Mouse (Mus musculus) cerebellum, adult 11-12 months (tissue): ENCODE data around the gene AC124502.3.
"Not testable (repeated sequence)": the region's sequence is repeated elsewhere in the genome, so short reads cannot be mapped to it uniquely, and the experiment has no call there.

Experiments used
- DNase-seq: peaks from one replicate; pipeline ENCODE4 v3.0.0; 2022

AC124502.3 gene

GRCm38 (mm10) chr19:5038709-5039156 is at the start of gene AC124502.3, which contains the start of gene B4gat1:
TSS of gene AC124502.3 (plus strand) at chr19:5038891.
TSS of gene B4gat1 (plus strand) at chr19:5038826.
- DNase-seq: peak; percentile 94

GRCm38 (mm10) chr19:4989013-4989412 is 49.7 kb upstream of the AC124502.3 start:
- no peak for DNase-seq

DNA sequence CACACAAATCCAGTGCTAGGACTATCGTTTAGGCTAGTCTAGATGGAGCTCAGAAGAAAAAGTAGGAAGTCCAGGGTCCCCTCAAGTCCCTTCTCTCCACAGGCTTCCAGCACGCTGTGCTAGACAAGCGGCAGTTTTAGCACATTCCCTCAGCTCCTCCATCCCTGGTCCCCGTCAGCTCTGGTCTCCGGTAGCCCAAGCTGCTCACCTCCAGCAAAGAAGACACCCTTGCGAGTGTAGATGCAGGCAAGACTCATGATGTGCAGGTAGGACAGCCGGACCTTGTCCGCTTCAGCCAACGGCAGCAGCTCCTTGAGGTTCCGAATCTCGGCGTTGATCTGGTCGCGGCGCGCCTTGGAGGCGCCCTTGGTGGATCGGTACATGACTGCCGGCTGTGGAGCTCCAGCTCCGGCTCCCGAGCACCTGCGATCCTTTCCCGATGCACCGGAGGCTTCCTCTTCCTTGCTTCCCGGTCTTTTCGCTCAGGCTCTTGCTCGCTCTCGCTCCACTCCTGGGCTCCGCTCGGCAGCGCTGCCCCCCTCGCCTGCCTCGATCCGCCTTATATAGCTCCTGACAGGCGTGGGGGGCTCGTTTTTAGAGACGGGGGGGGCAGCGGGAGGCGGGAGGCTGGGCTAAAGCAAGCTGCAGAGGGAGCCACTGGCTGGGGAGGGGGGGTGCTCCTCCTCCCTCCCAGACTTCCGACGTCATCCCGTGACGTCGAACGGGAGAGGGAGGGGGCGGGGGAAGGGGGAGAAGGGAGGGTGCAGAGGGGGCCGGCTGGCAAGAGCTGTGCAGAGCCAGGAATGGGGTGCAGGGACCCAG is 49.0 kb upstream of the AC124502.3 start:
- peak; percentile 81 for DNase-seq

DNA sequence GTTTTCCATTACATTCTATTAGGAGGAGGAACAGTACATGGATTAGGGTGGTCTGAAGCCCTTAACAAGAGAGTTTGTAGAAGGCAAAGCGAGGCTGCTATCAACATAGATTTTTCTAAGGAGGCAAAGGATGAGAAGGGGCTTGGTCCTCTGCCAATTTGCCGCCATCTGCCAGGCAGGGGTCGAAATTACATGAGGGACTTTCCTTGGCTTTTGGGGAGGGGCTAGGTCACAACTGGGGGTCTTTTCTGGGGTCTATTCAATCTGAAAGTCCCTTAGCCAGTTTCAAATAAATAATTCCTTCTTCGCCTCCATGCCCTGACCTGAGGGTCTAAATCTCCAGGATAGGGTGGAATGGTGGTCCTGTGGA is 48.5 kb upstream of the AC124502.3 start, which contains the start of gene Npas4:
TSS of gene Npas4 (minus strand) at position 61 of the 370 bp plus-strand sequence.
- no peak for DNase-seq

- peak; percentile 60 for DNase-seq
These were observed 48.0 kb upstream of the AC124502.3 start for GRCm38 (mm10) chr19:4990716-4991115.

GRCm38 (mm10) chr19:4992371-4992770 is 46.3 kb upstream of the AC124502.3 start:
- DNase-seq: no peak

- peak; percentile 90 for DNase-seq
These were observed 45.8 kb upstream of the AC124502.3 start for GRCm38 (mm10) chr19:4992904-4993303.

DNA sequence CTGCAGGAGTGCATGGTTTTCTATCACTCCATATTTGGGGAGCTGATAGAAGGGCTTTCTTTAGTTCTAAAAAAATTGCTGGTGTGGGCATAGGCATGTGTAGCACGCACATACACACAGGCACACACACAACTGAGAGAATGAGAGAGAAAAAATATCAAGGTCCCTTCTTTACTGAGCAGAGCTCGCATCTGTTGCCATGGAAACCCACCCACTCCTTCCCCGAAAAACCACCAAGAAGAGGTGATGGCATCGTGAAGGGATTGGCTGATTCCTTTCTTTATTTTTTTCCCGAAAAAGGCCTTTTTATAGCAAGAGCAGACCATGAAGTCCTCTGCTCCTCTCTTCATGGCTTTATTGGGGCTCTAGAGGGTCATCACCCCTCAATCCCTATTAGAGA is 44.6 kb upstream of the AC124502.3 start:
- DNase-seq: no peak

- peak; percentile 18 for DNase-seq
These were observed 39.1 kb upstream of the AC124502.3 start for GRCm38 (mm10) chr19:4999445-5000140.

DNA sequence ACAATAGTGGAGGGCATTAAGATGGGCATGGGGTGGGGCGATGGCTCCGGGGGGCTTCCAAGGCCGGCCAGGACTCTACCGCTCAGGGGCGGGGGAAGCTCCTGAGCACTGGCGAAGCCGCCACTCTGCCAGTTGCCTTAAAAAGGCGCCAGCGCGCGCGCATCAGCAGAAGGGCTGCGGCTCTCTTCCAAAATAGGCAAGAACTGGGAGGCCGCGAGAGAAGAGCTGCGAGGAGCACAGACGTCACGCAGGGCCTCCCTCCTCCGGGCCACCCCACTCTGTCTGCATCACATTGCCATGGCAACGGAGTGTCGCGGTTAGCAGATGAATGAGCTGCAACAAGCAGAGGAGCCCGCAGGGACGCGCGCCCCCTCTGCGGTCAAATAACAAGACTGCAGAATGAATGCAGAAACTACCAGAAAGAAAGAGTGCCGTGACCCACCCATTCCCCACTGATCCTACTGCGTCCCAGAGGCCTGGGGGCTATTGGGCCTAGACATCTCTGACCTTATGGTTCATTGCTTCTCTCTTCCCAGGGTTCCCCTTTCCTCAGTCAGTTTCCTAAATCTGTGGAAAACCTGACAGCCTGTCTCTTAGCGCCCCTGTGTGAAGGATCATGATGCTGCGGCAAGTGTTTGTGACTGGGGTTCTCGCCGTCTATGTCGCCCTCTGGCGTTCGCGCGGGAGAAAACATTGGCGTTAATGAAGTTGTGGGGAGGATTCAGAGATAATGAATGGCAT is 36.9 kb upstream of the AC124502.3 start:
- DNase-seq: peak; percentile 88

GRCm38 (mm10) chr19:5003644-5004043 is 35.0 kb upstream of the AC124502.3 start:
- not testable (repeated sequence) for DNase-seq

DNA sequence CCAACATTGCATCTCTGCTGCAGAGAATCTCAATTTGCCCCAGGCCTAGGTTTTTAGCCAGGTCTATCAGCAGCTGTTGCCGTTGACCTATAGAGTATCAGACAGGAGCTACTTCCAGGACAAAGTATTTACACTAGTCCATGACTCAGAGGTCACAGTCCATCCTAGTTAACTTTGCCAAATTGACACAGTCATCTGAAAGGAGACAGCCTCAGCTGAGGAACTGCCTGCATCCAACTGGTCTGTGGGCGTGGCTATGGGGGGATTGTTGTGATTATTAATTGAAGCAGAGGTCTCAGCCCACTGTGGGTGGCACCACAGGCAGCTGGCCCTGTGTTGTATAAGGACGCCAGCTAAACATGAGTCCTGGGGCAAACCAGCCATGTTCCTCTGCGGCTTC is 33.8 kb upstream of the AC124502.3 start:
- DNase-seq: no peak

GRCm38 (mm10) chr19:5013138-5013537 is 25.6 kb upstream of the AC124502.3 start:
- no peak for DNase-seq

DNA sequence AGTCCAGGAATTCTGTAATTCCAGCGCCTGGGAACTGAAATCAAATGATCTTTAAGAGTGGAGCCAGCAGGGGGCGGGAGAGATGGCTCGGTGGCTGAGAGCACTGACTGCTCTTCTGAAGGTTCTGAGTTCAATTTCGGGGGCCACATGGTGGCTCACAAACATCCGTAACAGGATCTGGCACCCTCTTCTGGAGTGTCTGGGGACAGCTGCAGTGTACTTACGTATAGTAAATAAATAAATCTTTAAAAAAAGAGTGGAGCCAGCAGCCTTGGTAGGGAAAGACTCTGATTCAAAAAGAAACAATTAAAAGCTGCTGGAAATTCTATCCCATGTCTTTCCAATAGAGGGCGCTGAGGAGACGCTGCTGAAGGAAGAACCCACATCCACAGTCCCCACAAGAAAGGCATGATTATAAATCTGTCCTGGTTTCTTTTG is 23.7 kb upstream of the AC124502.3 start:
- peak; percentile 59 for DNase-seq

GRCm38 (mm10) chr19:5016221-5016742 is 22.4 kb upstream of the AC124502.3 start:
- no peak for DNase-seq

- DNase-seq: peak; percentile 66
These were observed 21.9 kb upstream of the AC124502.3 start for GRCm38 (mm10) chr19:5016782-5017181.

- DNase-seq: no peak
These were observed 21.1 kb upstream of the AC124502.3 start for GRCm38 (mm10) chr19:5017611-5018010.

- DNase-seq: no peak
These were observed 20.5 kb upstream of the AC124502.3 start for GRCm38 (mm10) chr19:5018191-5018590.

DNA sequence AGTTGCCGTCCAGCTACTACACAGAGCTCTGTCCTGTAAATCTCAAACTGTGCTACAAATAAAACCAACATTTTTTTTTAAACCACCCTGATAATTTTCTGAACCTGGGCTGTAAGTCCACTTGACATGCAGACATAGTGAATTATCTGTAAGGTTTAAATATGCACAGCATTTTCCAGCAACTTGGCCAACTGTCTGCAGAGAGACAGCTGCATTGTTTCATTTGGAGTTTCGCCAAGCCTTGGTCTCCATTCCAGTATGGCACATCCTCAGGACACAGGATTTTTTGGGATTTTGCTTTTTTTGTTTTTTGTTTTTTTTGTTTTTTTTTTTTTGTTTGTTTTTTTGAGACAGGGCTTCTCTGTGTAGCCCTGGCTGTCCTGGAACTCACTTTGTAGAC is 17.3 kb upstream of the AC124502.3 start:
- no peak for DNase-seq

DNA sequence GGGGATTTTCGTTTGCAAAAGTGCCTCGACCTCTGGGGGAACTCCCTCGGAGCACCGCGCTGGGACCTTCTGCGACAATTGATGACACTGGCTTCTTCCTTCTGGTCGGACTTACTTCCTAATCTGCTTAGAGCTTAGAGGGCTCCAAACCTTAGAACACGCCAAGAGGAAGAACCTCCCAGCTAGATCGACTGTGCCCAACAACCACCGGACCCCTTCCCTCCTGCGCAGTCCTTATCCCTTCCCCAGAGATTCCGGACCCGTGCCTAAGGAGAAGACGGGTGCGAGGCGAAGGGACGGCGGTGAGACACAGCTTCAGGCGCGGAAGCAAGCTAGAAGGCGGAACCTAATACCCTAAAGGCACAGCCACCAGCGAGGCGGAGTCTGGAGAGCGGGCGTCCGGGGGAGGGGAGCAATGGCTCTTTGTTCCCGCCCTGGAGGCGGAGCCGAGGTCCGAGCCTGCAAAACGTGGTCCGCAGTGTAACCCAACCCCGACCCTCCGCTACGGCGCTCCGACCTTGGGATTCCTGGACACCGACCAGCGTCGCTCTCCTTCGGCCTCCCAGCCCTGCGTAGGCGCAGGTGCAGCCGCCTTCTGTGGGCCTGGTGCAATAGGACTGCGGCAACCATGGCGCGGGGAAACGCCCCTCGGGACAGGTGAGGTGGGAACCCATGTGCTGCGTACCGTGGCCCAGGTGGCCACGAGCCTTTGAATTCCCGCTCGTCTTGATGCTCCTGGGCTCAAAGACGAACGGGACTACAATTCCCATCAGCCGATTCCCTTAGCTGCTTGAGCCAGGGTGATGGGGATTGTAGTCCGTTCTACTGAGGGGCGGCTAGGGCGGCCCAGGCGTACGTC is 14.8 kb upstream of the AC124502.3 start, which contains the start of gene Slc29a2:
TSS of gene Slc29a2 (plus strand) at position 240 of the 859 bp plus-strand sequence.
- peak; percentile 92 for DNase-seq

- DNase-seq: peak; percentile 44
These were observed 12.6 kb upstream of the AC124502.3 start for GRCm38 (mm10) chr19:5026111-5026510.

DNA sequence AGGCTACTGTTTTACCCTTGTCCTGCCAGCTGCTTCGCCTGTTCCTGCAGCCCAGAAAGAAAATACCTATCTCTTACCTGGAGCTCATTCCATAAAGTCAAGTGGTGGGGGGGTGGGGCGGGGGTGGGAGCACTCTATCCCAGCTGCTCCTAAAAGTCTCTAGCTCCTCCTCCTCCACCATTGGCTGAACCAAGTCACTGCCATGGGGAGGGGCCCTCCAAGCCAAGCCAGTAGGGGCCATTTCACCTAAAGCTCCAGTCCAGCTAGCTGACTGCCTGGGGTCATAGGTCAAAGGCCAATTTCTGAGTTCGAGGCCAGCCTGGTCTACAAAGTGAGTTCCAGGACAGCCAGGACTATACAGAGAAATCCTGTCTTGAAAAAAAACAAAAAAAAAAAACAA is 6.0 kb upstream of the AC124502.3 start:
- DNase-seq: no peak
